Mouse (Mus musculus) R1 (cell line): ENCODE results near the gene Mtus2.

Experiments used
- DNase-seq: peaks from one replicate; pipeline ENCODE4 v3.0.0-alpha.2; 2018; ENCODE audit warnings: low read depth, low spot score

Gene Mtus2

DNA sequence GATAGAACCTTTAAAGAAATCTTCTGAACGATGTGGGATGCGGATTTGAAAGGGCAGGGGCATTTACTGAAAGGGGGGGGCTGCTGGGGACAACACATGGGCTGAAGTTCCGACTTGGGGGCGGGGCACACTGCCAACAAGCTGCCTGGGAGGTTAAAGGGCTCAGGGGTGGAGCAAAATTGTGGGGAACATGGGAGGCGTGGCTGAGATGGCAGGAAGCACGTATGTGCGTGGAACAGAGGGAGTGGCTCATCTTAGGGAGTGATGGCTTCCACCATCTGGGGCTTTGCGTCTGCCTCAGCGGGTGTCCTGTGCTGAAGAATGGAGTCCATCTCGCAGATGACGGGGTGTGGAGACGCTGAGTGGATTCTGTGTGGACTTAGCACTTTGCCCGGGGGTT lies 70.9 kb downstream of the Mtus2 start:
- peak; percentile 97 for DNase-seq

DNA sequence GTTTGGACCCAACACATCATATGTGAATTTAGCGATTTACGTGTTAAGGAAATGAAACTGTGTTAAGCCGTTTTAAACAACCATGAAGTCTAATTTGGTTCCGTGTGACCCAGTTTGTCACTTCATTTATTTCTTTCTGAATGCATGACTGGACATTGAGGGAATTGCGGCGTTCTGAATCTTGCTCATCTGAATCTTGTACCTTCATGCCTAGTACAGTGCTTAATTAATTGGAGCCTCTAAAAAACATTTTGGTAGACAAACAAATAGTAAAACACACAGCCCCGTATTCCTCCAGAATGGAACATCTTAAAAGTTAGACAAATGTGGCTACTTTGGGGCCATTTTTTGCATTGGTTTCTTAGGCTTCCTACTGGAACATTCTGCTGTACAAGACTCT lies 84.5 kb downstream of the Mtus2 start:
- no peak for DNase-seq

DNA sequence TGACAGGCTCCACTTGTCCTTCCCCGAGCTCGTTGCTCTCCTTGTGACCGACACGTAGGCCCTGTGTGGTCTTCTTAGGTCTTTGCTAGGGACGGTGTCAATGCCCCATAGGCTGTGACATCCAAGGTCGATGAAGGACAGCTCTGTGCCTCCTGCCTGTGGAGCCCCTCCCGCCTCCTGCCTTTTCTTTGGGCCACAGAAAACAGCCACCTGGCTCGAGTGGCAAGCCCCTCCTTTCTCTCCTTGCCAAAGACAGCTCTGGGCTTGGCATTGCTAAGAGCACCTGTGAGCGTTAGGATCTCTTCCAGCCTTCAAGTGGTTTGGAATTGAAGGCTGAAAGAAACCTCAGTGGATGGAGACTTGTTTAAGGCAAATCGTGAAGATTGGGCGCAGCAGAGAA lies 91.1 kb downstream of the Mtus2 start:
- DNase-seq, result no peak

DNA sequence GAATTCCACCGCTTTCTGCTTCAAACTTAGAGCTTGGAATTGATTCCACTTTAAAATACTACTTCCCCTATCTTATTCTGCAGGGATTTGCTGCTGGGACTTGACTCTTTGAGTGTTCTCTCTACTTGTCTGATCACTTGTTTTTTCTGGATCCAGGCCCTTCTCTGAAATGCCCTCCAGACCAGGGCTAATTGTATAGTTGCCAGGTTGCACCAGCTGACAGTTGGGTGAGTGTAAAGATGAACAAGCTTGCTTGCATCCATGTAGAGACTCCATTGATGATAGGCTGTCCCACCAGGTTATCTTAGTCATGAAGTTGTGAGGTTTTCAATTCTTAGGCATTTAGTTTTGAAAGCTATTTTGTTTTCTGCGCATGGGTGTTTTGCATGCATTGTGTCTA lies 92.2 kb downstream of the Mtus2 start:
- no peak for DNase-seq

DNA sequence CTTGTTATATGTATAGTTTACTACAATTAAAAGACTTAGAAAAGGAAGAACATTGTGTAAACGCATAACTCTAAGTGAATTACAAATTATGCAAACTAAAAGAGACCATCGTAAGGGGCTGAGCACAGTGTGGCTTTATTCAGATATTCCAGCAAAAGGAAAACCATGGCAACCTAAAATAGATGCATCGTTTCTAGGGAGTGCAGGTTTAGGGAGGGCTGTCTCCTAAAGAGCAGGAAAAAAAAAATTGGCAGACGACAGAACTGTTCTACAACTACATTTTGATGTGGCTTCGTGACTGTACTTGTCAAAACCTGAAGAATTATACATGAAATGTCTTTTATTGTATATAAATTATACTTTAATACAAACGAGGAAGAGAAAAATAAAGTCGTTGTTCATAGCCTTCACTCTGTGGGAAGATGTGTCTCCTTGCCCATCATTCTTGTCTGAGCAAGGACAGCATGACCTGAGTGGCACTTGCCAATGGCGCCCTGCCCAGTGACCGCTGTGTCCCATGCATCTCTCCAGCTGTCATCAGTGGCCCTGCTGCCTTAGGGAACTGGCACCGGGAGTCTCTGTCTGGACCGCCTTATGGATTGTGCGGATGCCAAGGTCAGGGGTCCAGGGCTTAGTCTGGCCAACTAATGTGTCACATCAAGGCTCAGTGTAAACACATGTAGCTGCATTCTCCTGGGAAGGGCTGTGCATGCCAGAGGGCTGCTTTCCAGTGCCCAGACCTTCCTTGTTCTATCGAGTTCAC lies 95.9 kb downstream of the Mtus2 start:
- DNase-seq, result no peak

DNA sequence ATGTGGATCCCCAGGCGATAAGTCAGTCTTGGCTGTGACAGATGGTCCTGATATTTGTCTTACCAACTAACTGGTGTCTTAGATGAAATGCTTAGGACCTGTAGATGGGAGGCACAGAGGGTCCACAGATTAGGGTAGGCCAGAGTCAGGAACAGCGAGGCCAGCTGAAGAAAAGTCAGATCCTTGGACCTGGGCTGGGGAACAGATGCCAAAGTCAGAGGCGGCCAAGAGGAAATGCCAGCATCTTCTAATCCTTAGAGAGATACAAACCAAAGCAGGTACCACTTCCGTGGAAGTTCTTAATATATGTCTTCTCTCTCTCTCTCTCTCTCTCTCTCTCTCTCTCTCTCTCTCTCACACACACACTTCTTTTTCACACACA lies 96.5 kb downstream of the Mtus2 start:
- no peak for DNase-seq

DNA sequence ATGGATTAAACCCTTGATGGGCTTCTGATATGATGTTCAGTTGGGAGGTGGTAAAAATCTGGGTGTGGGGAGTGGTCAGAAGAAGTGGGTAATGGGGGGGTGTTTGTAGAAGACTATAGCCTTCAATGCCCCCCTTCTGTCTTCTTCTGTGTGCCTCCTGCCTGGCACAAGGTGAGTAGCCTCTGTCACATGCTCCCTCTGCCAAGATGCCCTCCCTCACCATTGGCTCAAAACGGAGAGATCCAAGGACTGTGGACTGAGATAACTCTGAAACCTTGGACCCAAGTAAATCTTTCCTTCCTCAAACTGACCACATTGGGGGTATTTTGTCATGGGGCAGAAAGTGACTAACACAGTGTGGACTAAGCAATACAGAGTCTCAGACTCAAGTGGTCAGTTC lies 99.7 kb downstream of the Mtus2 start:
- no peak for DNase-seq

DNA sequence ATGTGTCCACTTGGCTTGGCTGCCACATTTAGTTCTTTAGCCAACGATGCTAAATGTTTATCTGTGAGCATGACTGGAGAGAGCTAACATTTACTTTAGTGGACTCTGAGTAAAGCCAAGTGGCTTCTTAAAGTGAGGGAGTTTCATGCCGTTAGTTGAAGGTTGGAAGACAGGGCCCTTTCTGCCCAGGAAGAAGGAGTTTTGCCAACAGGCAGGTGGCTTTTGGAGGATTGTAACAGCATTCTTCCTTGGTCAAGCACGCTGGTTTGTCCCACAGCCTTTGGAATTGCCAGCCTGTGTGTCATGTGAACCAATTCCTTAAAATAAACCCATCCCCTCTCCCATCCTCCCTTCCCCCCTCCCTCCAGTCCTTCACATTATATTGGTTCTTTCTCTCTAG lies 100.3 kb downstream of the Mtus2 start:
- DNase-seq, result no peak

DNA sequence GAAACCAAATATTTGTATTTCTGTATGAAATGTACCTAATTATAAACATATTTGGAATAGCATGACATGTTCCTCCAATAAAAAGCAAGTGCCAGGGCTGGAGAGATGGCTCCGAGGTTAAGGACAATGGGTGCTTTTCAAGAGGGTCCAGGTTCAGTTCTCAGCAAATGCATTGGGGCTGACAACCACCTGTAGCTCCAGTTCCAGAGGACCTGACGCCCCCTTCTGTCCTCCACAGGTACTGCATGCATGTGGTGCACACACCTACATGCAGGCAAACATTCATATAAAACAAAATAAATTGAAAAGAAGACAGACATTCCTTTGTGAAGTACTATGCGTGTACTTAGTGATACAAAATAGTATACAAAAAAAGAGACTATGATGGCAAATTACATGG lies 102.2 kb downstream of the Mtus2 start:
- no peak for DNase-seq

DNA sequence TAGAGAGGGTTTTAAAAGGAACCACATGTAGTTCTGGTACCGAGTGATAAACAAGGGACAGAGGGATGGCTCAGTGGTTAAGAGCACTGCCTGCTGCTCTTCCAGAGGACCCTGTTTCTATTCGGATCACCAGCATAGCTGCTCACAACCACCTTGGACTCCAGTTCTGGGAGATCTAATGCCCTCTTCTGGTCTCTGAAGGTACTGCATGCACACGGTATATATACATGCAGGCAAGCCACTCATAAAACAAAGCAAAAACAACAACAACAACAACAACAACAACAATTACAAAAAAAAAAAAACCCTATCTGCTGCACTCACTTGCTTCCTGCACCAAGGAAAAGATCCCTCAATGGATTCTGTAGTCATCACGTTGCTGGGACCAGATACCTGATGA lies 104.7 kb downstream of the Mtus2 start:
- peak; percentile 62 for DNase-seq

DNA sequence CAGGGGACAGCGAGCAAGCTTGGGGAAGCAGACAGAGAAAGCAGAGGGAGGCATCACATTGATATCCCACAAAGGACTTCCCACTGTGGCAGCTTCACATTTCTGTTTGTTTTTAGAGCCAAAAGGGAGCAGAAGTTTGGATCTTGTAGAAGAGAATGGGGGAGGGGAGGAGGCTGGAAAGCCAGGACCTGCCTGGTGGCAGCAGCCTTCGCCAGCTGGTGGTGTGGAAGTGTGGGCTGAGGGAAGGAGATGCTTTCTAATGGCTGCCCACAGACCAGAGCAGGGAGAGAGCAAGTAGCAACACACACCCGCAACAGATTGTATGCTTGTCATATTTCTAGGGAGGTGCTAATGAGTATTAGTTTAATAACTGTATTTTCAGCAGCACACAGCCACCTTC lies 106.6 kb downstream of the Mtus2 start:
- no peak for DNase-seq

DNA sequence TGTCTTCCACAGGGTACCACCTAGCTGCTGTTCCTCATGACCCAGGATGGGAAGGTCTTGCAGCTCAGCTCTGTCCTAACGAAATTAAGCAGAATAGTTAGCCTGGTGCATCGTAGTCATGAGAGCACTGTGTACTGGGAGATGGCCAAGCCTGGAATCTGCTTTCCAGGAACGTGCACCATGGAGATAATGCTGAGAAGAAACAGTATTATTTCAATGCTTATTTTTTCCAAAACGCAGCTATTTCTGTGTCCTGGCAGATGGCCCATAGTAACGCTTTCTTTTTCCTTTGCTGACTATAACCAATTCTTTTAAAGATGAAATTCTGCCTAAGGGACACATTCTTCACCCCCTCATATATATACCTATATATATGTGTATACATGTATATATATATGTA lies 108.1 kb downstream of the Mtus2 start:
- DNase-seq, result no peak

DNA sequence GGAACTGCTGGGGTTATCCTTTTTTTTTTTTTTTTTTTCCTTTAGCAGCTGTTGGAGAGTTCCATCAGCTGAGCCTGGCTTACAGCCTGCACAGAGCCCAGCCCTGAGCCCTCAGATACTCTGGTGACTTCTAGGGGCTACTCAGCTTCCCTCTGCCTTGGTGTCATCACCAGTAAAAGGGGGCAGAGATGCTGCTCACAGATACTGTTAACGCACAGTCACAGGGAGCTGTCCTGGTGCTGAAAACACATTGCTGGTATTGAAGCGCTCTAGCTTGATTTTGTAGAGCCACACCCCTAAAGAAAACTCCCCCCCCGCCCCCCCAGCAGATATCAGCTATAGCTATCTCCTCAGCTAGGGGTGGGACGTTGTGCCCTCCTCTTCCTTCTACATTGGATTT lies 112.8 kb downstream of the Mtus2 start:
- peak; percentile 62 for DNase-seq

DNA sequence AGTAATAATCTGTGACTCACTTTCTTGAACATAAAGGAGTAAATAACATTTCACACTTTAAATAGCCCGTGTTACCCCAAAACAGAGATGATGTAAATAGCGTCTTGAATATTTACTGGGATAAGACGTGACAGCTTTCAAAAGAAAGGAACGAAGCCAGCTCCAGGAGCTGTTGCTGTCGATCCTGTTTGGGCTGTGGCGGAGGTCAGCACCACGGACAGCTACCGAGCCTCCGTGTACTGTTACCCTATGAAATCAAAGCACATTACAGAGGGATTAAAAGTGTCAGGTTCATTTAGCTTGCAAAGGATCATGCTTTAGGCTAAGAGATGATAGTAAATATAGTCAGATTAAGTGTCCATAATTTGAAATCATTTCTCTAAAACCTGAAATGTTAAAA lies 114.7 kb downstream of the Mtus2 start:
- peak; percentile 44 for DNase-seq

DNA sequence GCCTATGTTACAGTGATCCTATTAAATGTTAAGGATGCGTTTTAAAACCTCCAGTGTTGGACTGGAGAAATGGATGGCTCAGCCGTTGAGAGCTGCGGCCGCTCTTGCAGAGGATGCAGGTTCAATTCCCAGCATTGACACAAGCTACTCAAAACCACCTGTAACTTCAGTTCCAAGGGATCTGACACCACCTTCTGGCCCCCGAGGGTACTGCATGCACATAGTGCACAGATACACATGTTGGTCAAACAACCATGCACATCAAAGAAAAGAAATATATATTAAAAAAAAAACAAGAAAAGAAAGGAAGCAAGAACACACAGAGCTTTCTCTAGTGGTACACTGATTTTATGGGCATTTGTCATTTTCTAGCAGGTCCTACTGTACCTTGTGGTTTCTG lies 116.3 kb downstream of the Mtus2 start:
- peak; percentile 71 for DNase-seq

DNA sequence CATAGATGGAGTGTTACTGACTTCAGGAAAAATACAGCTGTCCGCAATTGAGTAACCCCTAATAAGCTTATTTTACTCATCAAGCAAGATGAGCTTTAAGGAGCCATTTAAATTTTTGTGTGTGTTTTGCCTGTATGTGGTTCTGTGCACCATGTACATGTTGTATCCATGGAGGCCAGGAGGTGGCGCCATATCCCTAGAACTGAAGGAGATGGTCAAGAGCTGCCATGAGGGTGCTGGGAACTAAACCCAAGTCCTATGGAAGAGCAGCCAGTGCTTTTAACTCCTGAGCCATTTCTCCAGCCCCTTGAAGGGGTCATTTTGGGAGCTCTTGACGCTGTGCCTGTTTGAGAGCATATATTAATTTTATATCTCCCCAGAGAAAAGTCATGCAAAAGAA lies 122.6 kb downstream of the Mtus2 start:
- DNase-seq, result peak; percentile 77

DNA sequence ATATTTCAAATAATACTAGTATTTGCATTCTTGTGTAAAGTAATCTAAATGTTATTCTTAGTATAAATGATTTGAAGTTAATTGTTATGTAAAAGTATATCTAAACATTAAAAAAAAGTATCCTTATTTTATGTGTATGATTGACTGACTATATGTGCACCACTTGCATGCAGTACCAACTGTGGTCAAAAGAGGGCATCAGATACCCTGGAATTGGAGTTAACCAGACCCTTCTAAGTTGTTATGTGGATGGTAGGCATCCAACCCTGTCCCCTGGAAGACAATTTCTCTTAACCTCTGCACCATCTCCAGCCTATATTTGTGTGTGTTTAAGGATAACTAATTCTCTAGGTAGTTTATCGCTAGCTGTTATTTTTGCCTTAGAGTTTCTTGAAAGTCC lies 126.4 kb downstream of the Mtus2 start:
- peak; percentile 74 for DNase-seq

DNA sequence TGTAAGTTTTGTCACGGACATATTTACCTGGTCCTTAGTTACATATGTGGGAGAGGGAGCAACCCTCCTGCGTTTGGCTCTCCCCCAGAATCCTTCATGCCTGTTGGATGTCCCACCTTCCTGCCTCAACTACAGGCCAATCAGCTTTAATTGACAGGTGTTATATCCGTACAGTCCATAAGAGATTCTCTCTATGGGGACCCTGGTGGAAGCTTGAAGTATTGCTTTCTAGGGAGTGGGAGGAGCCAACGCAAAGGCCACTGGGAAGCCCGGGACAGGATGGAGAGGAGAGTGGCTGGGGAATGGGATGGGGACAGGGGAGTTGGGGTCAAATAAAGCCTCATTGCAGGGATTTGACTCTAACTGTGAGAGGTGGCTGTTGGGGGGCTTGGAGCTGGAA lies 127.6 kb downstream of the Mtus2 start:
- peak; percentile 93 for DNase-seq

DNA sequence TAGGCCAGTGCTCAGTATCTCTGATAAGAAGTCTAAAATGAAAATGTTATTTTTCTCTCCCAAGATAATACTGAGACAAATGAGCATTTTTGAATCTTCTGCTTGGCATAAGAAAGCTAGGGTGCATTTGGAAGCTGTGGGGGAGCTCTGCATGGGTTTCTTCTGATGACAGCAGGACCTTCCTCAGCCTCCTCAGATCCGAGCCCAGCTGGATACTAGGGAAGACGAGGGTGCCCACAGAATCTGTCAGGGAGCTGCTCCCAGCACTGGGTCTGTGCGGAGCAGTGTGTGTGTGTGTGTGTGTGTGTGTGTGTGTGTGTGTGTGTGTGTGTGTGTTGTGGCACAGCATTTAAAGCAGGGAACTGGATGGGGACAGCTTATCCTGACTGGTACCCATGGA lies 130.7 kb downstream of the Mtus2 start:
- DNase-seq, result no peak

DNA sequence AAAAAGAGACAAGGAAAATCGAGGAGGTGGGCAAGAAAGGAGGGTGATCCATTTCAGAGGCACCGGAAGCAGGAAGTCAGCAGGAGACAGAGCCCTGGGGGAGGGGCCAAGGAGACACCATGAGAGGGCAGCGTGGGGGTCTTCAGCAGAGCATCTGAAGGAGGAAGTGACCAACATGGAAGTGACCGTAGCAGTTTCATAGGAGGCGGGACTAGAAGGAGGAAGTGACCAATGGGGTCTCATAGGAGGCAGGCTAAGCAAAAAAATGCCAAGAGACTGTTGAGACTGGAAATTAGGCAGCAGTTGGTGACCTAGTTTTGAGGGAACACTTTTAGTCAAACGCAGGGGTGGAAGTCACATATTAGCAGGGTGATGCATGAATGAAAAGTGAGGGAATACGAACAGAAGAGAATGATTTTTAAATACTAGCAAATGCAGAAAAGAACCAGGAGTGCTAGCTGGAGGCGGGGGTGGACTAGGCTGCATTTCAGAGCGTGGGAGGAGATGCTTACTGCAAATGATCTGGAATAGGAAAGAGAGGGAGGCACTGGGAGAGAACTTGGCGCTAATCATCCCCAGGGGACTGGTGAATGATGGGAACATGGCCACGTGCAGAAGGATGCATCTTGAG lies 133.2 kb downstream of the Mtus2 start:
- no peak for DNase-seq

DNA sequence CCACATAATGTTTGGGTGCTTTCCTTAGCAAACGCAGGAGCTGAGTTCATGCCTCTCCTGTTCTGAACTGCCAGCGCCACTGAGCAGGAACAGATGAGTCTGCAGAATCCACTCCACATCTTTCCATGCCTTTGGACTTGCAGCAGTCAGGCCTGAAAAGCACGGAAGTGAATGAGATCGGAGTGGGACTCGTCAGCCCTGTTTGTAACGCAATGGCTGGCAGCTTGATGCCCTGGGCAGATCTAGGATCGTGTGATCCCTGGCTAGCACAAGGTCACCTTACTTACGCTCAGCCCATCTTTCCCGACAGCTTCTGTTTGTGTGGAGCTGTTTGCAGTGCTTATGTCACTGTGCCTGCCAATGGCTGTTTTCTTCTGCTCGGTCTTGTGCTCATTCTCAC lies 137.5 kb downstream of the Mtus2 start:
- DNase-seq, result no peak

DNA sequence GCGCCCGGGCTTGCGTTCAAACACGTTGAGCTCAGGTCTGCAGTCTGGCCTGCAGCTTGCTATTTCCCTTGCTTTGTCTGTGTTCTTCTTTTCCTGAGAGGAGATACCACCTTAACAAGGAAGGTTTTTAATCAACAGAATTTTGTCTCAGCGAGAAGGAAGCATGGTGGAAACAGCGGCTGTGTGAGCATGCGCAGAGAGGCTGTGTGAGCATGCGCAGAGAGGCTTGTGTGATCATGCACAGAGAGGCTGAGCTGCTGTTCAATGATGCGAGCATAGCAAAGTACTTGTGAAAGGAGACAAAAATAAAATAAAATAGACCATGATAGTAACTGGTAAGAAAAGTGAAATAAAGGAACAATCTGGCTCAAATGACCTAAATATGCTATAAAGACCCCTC lies 142.2 kb downstream of the Mtus2 start:
- DNase-seq, result peak; percentile 76

DNA sequence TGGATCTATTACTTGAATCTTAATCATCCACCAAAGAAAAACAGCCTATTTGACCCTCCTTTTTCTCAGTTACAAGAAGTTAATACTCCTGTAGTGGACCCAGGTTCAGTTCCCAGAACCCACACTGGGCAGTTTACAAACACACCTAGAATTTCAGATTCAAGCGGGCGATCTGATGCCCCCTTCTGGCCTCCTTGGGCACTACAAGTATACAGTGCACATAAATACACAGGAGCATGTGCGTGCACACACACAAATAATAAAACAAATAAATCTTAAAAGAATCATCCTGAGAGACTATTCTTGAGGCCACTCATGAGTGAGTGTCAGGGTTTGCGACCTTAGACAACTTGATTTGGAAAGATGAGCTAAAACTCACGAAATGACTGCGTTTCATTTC lies 150.2 kb downstream of the Mtus2 start:
- peak; percentile 68 for DNase-seq

DNA sequence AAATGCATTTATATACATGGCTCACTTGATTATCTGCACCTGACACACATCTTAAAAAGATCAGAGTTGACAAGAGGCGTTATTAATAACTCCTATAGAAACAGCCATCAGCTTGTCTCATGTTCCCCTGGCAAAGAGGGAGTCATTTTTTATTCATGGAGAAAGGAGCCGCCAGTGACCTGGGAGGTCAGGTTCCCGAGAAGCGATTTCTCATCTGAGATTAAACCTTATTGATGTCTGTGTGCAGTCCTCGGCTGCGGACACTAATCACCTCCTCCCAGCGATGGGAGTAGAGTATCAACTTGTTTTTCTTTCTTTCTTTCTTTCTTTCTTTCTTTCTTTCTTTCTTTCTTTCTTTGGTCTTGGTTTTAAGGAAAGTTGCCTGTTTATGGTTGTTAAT lies 150.8 kb downstream of the Mtus2 start:
- no peak for DNase-seq
